Mouse (Mus musculus): Measurements from ENCODE around the gene Vmn1r117. TPM values are rescaled to one million over a fixed set of nuclear protein-coding genes. Genes with fewer than 3 reads are reported as not detected.
"Not testable (repeated sequence)": the region's sequence is repeated elsewhere in the genome, so short reads cannot be mapped to it uniquely, and the experiment has no call there.

Gene Vmn1r117
- total RNA-seq (2014; fragmentation: Nextera tagmentation) = not detected in 2 replicates
- not detected in 2 replicates for total RNA-seq (2017)

DNA sequence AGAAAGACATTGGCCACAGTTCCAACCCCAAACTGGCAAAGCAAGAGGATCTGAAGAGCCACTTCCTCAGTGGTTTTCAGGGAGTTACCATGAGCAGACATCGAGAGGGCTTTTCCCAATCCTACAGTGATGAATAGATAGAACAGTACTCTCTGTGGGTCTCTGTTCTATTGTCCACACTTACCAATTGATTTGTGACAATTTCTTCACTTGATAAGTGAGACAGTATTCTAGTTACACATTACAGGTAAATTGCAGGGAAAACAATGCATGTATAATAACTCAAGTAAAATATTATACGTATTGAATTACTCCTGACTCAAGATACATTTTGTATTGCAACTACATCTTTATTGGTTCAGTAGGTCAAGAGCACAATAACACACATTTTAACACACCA lies at the start of gene Vmn1r117:
TSS of gene Vmn1r117 (minus strand) at position 101 of the 400 bp plus-strand sequence.
- ATAC-seq (replicated peaks; ENCODE audit: low FRiP score, low TSS enrichment, poor library complexity, severe bottlenecking) = not testable (repeated sequence)

DNA sequence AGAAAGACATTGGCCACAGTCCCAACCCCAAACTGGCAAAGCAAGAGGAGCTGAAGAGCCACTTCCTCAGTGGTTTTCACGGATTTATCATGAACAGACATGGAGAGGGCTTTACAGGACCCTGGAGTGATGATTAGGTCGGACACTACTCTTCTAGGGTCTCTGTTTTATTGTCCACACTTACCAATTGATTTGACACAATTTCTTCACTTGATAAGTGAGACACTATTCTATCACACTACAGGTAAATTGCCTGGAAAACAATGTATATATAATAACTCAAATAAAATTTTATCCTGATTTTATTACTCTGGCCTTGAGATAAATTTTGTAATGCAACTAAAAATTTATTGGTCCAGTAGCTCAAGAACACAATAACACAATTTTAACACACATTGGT lies 28.3 kb upstream of the Vmn1r117 start, which contains the start of gene Vmn1r118:
TSS of gene Vmn1r118 (minus strand) at position 101 of the 400 bp plus-strand sequence.
- not testable (repeated sequence) for ATAC-seq (replicated peaks; ENCODE audit: low FRiP score, low TSS enrichment, poor library complexity, severe bottlenecking)

DNA sequence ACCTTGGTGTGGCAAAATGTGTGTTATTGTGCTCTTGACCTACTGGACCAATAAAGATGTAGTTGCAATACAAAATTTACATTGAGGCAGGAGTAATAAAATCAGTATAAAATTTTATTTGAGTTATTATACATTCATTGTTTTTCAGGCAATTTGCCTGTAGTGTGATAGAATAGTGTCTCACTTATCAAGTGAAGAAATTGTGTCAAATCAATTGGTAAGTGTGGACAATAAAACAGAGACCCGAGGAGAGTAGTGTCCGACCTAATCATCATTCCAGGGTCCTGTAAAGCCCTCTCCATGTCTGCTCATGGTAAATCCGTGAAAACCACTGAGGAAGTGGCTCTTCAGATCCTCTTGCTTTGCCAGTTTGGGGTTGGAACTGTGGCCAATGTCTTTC lies 12.0 kb downstream of the Vmn1r117 start, which contains the start of gene Vmn1r116:
TSS of gene Vmn1r116 (plus strand) at position 301 of the 400 bp plus-strand sequence.
- not testable (repeated sequence) for ATAC-seq (replicated peaks; ENCODE audit: low FRiP score, low TSS enrichment, poor library complexity, severe bottlenecking)

DNA sequence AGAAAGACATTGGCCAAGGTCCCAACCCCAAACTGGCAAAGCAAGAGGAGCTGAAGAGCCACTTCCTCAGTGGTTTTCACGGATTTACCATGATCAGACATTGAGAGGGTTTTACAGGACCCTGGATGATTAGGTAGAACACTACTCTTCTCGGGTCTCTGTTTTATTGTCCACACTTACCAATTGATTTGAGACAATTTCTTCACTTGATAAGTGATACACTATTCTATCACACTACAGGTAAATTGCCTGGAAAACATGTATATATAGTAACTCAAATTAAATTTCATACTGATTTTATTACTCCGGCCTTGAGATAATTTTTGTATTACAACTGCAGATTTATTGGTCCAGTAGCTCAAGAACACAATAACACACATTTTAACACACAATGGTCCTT lies 39.0 kb downstream of the Vmn1r117 start, which contains the start of gene Vmn1r115:
TSS of gene Vmn1r115 (minus strand) at position 101 of the 400 bp plus-strand sequence.
- not testable (repeated sequence) for ATAC-seq (replicated peaks; ENCODE audit: low FRiP score, low TSS enrichment, poor library complexity, severe bottlenecking)

Other genes starting within 250 kb of the Vmn1r117 start
- gene Vmn1r107, start 215.2 kb downstream of the Vmn1r117 start, total RNA-seq (2014; fragmentation: Nextera tagmentation) = not detected in 2 replicates
- not detected in 2 replicates for gene Vmn1r107, start 215.2 kb downstream of the Vmn1r117 start, total RNA-seq (2017)
- gene Vmn1r111, start 180.9 kb downstream of the Vmn1r117 start, total RNA-seq (2014; fragmentation: Nextera tagmentation) = not detected in 2 replicates
- not detected in 2 replicates for gene Vmn1r111, start 180.9 kb downstream of the Vmn1r117 start, total RNA-seq (2017)
- gene Gm10668, start 153.5 kb downstream of the Vmn1r117 start, total RNA-seq (2014; fragmentation: Nextera tagmentation) = not detected in 2 replicates
- gene Gm10668, start 153.5 kb downstream of the Vmn1r117 start, total RNA-seq (2017) = not detected in 2 replicates
- not detected in 2 replicates for gene Vmn1r112, start 112.9 kb downstream of the Vmn1r117 start, total RNA-seq (2014; fragmentation: Nextera tagmentation)
- gene Vmn1r112, start 112.9 kb downstream of the Vmn1r117 start, total RNA-seq (2017) = not detected in 2 replicates
- not detected in 2 replicates for gene Vmn1r113, start 96.8 kb downstream of the Vmn1r117 start, total RNA-seq (2014; fragmentation: Nextera tagmentation)
- gene Vmn1r113, start 96.8 kb downstream of the Vmn1r117 start, total RNA-seq (2017) = not detected in 2 replicates
- not detected in 2 replicates for gene Vmn1r114, start 71.9 kb downstream of the Vmn1r117 start, total RNA-seq (2014; fragmentation: Nextera tagmentation)
- not detected in 2 replicates for gene Vmn1r114, start 71.9 kb downstream of the Vmn1r117 start, total RNA-seq (2017)
- gene Vmn1r115, start 39.1 kb downstream of the Vmn1r117 start, total RNA-seq (2014; fragmentation: Nextera tagmentation) = not detected in 2 replicates
- gene Vmn1r115, start 39.1 kb downstream of the Vmn1r117 start, total RNA-seq (2017) = not detected in 2 replicates
- not detected in 2 replicates for gene Vmn1r116, start 11.9 kb downstream of the Vmn1r117 start, total RNA-seq (2014; fragmentation: Nextera tagmentation)
- not detected in 2 replicates for gene Vmn1r116, start 11.9 kb downstream of the Vmn1r117 start, total RNA-seq (2017)
- gene Vmn1r118, start 28.2 kb upstream of the Vmn1r117 start, total RNA-seq (2014; fragmentation: Nextera tagmentation) = not detected in 2 replicates
- not detected in 2 replicates for gene Vmn1r118, start 28.2 kb upstream of the Vmn1r117 start, total RNA-seq (2017)
- not detected in 2 replicates for gene Vmn1r119, start 128.3 kb upstream of the Vmn1r117 start, total RNA-seq (2014; fragmentation: Nextera tagmentation)
- gene Vmn1r119, start 128.3 kb upstream of the Vmn1r117 start, total RNA-seq (2017) = not detected in 2 replicates
- gene Vmn1r120, start 169.7 kb upstream of the Vmn1r117 start, total RNA-seq (2014; fragmentation: Nextera tagmentation) = not detected in 2 replicates
- gene Vmn1r120, start 169.7 kb upstream of the Vmn1r117 start, total RNA-seq (2017) = not detected in 2 replicates
- gene Vmn1r121, start 214.4 kb upstream of the Vmn1r117 start, total RNA-seq (2014; fragmentation: Nextera tagmentation) = not detected in 2 replicates
- gene Vmn1r121, start 214.4 kb upstream of the Vmn1r117 start, total RNA-seq (2017) = not detected in 2 replicates

Measured in megakaryocyte-erythroid progenitor cell, adult 5-6 weeks (primary cell).